Mouse (Mus musculus): ENCODE results near the gene Gabrp.

Gene Gabrp

GRCm38 (mm10) chr11:33547386-33547785 is 31.4 kb downstream of the Gabrp start:
- DNase-seq (ENCODE audit: low read depth, low spot score): no peak
- H3K36me3 ChIP-seq (ENCODE audit: control insufficient read depth, insufficient read depth, low read length, poor library complexity, severe bottlenecking): no peaks in the 10 kb centered on the region
- no peaks in the 10 kb centered on the region for H3K27me3 ChIP-seq (ENCODE audit: control insufficient read depth, insufficient read depth, low read length, poor library complexity, severe bottlenecking)

GRCm38 (mm10) chr11:33544945-33545344 is 33.8 kb downstream of the Gabrp start:
- Histone ChIP-seq H3K27me3 (ENCODE audit: control insufficient read depth, insufficient read depth, low read length, poor library complexity, severe bottlenecking) (no peaks in the 10 kb centered on the region), H3K36me3 (ENCODE audit: control insufficient read depth, insufficient read depth, low read length, poor library complexity, severe bottlenecking) (no peaks in the 10 kb centered on the region)
- DNase-seq (ENCODE audit: low read depth, low spot score): no peak

- no peak for DNase-seq (ENCODE audit: low read depth, low spot score)
- H3K27me3 ChIP-seq (ENCODE audit: control insufficient read depth, insufficient read depth, low read length, poor library complexity, severe bottlenecking): no peaks in the 10 kb centered on the region
- H3K36me3 ChIP-seq (ENCODE audit: control insufficient read depth, insufficient read depth, low read length, poor library complexity, severe bottlenecking): no peaks in the 10 kb centered on the region
Observed at GRCm38 (mm10) chr11:33544121-33544520, 34.6 kb downstream of the Gabrp start.

- Histone ChIP-seq H3K27me3 (ENCODE audit: control insufficient read depth, insufficient read depth, low read length, poor library complexity, severe bottlenecking) (no peaks in the 10 kb centered on the region), H3K36me3 (ENCODE audit: control insufficient read depth, insufficient read depth, low read length, poor library complexity, severe bottlenecking) (no peaks in the 10 kb centered on the region)
- DNase-seq (ENCODE audit: low read depth, low spot score): no peak
Observed at GRCm38 (mm10) chr11:33537390-33538125, 41.2 kb downstream of the Gabrp start.

- Histone ChIP-seq H3K36me3 (ENCODE audit: control insufficient read depth, insufficient read depth, low read length, poor library complexity, severe bottlenecking) (no peaks in the 10 kb centered on the region), H3K27me3 (ENCODE audit: control insufficient read depth, insufficient read depth, low read length, poor library complexity, severe bottlenecking) (no peaks in the 10 kb centered on the region)
- no peak for DNase-seq (ENCODE audit: low read depth, low spot score)
Observed at GRCm38 (mm10) chr11:33536636-33537035, 42.1 kb downstream of the Gabrp start.

- Histone ChIP-seq H3K27me3 (ENCODE audit: control insufficient read depth, insufficient read depth, low read length, poor library complexity, severe bottlenecking) (no peaks in the 10 kb centered on the region), H3K36me3 (ENCODE audit: control insufficient read depth, insufficient read depth, low read length, poor library complexity, severe bottlenecking) (no peaks in the 10 kb centered on the region)
- no peak for DNase-seq (ENCODE audit: low read depth, low spot score)
Observed at GRCm38 (mm10) chr11:33534541-33534940, 44.2 kb downstream of the Gabrp start.

- Histone ChIP-seq H3K27me3 (ENCODE audit: control insufficient read depth, insufficient read depth, low read length, poor library complexity, severe bottlenecking) (no peaks in the 10 kb centered on the region), H3K36me3 (ENCODE audit: control insufficient read depth, insufficient read depth, low read length, poor library complexity, severe bottlenecking) (no peaks in the 10 kb centered on the region)
- DNase-seq (ENCODE audit: low read depth, low spot score): no peak
Observed at GRCm38 (mm10) chr11:33533577-33533976, 45.2 kb downstream of the Gabrp start.

GRCm38 (mm10) chr11:33529576-33529975 is 49.2 kb downstream of the Gabrp start:
- DNase-seq (ENCODE audit: low read depth, low spot score): no peak
- Histone ChIP-seq H3K36me3 (ENCODE audit: control insufficient read depth, insufficient read depth, low read length, poor library complexity, severe bottlenecking) (no peaks in the 10 kb centered on the region), H3K27me3 (ENCODE audit: control insufficient read depth, insufficient read depth, low read length, poor library complexity, severe bottlenecking) (no peaks in the 10 kb centered on the region)

- H3K36me3 ChIP-seq (ENCODE audit: control insufficient read depth, insufficient read depth, low read length, poor library complexity, severe bottlenecking): no peaks in the 10 kb centered on the region
- DNase-seq (ENCODE audit: low read depth, low spot score): no peak
- 0 out of 2 replicates have a peak, but pooled peaks cover 4% of the 10 kb centered on the region for H3K27me3 ChIP-seq (ENCODE audit: control insufficient read depth, insufficient read depth, low read length, poor library complexity, severe bottlenecking)
Observed at GRCm38 (mm10) chr11:33513376-33513991, 65.3 kb downstream of the Gabrp start, which contains the start of gene Ranbp17. Ranbp17 (minus strand) TSS chr11:33513746.

- no peak for DNase-seq (ENCODE audit: low read depth, low spot score)
- no peaks in the 10 kb centered on the region for H3K36me3 ChIP-seq (ENCODE audit: control insufficient read depth, insufficient read depth, low read length, poor library complexity, severe bottlenecking)
Observed at GRCm38 (mm10) chr11:33512854-33513375, 65.8 kb downstream of the Gabrp start.

GRCm38 (mm10) chr11:33509401-33509800 is 69.4 kb downstream of the Gabrp start:
- DNase-seq (ENCODE audit: low read depth, low spot score): no peak
- Histone ChIP-seq H3K36me3 (ENCODE audit: control insufficient read depth, insufficient read depth, low read length, poor library complexity, severe bottlenecking) (no peaks in the 10 kb centered on the region), H3K27me3 (ENCODE audit: control insufficient read depth, insufficient read depth, low read length, poor library complexity, severe bottlenecking) (0 out of 2 replicates have a peak, but pooled peaks cover 4% of the 10 kb centered on the region)

More at GRCm38 (mm10) chr11:33512854-33513375, 65.8 kb downstream of the Gabrp start:
- 0 out of 2 replicates have a peak, but pooled peaks cover 4% of the 10 kb centered on the region for H3K27me3 ChIP-seq (ENCODE audit: control insufficient read depth, insufficient read depth, low read length, poor library complexity, severe bottlenecking)
